Mouse (Mus musculus): ENCODE measurements around the gene Pitpnm3. TPM values are rescaled to one million over a fixed set of nuclear protein-coding genes. Genes with fewer than 3 reads are reported as not detected.
A peak's percentile ranks its signal among the peaks of the same experiment; 100 is the strongest.

The Pitpnm3 gene
- polyA plus RNA-seq, 1 experiment from 2014 or later: 0.89 TPM

GRCm38 (mm10) chr11:72065103-72065502, 70.5 kb downstream of the Pitpnm3 start:
- Histone ChIP-seq H3K9me3 (ENCODE audit: low read depth, low read length) (peaks cover 10% of the 10 kb centered on the region; the same call in 1 of the 2 replicates), H3K4me3 (ENCODE audit: low read depth, low read length) (no peak overlapping the region), H3K4me1 (ENCODE audit: insufficient read depth) (no peaks in the 10 kb centered on the region), H3K36me3 (ENCODE audit: insufficient read depth) (no peaks in the 10 kb centered on the region), H3K27me3 (ENCODE audit: insufficient read depth, low read length) (no peaks in the 10 kb centered on the region), H3K4me2 (no peak overlapping the region), H3K27ac (ENCODE audit: low read depth) (no peak overlapping the region), H3K9ac (no peak overlapping the region)
- 85% methylated on average over 8 of the region's 8 CpGs for WGBS
- TF ChIP-seq CTCF (IDR thresholded peaks at IDR 0.05; ENCODE audit: low read depth): no peak
- DNase-seq (no peak), ATAC-seq (ENCODE audit: insufficient read depth) (no peak)

DNA sequence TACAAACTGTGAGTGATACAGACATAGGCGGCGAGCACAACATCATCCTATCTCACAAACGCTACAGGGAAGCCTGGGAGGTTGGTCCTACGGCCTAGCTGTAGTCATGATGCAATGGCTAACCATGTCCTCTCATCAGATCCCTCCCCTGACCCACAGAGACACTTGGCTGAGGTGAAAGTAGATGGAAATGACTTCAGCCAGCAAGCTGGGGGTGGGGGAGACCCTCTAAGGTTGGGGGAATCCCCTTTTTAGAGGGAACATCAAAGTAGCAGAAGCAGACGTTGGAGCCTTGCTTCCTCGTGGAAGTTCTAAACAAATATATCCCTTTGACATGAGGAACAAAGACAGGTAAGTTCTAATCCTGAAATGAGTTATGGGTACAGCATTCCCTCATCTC, 71.2 kb downstream of the Pitpnm3 start:
- TF ChIP-seq CTCF (IDR thresholded peaks at IDR 0.05; ENCODE audit: low read depth): no peak
- H3K4me3 ChIP-seq (ENCODE audit: low read depth, low read length): no peak overlapping the region
- no peaks in the 10 kb centered on the region for H3K36me3 ChIP-seq (ENCODE audit: insufficient read depth)
- no peaks in the 10 kb centered on the region for H3K27me3 ChIP-seq (ENCODE audit: insufficient read depth, low read length)
- H3K4me1 ChIP-seq (ENCODE audit: insufficient read depth): no peaks in the 10 kb centered on the region
- DNase-seq: no peak
- no peak for ATAC-seq (ENCODE audit: insufficient read depth)
- peaks cover 10% of the 10 kb centered on the region; the same call in 1 of the 2 replicates for H3K9me3 ChIP-seq (ENCODE audit: low read depth, low read length)
- H3K27ac ChIP-seq (ENCODE audit: low read depth): no peak overlapping the region
- no peak overlapping the region for H3K9ac ChIP-seq
- no peak overlapping the region for H3K4me2 ChIP-seq
- WGBS: 79% methylated on average over 6 of the region's 6 CpGs

DNA sequence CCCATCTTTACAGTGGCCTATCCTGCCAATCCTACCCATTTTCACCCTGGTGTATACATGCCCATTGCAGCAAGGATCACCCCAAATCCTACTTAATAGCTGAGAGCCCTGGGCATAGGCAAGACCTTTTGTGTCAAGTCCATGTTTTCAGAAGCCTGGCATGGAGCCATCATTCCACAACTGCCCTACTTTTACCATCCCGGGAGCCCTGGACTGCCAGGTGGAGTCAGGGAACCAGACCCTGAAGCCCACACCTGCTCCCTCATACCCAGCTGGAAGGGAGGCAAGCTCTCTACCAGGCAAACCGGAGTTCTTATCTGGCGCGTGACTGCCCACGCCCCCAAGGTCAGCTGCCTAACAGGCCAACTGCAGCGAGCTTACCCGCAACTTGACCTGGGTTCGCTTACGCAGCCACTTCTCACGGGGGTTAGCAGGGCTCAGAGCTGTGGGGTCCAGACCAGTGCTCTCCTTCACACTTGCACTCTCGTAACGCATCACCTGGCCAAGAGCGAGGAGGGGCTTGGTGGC, 74.4 kb downstream of the Pitpnm3 start:
- Histone ChIP-seq H3K9me3 (ENCODE audit: low read depth, low read length) (peaks cover 10% of the 10 kb centered on the region; the same call in 1 of the 2 replicates), H3K4me1 (ENCODE audit: insufficient read depth) (no peaks in the 10 kb centered on the region), H3K36me3 (ENCODE audit: insufficient read depth) (no peaks in the 10 kb centered on the region), H3K4me3 (ENCODE audit: low read depth, low read length) (no peak overlapping the region), H3K9ac (no peak overlapping the region), H3K4me2 (no peak overlapping the region), H3K27me3 (ENCODE audit: insufficient read depth, low read length) (no peaks in the 10 kb centered on the region), H3K27ac (ENCODE audit: low read depth) (no peak overlapping the region)
- WGBS: 65% methylated on average over 13 of the region's 13 CpGs
- ATAC-seq (ENCODE audit: insufficient read depth) (no peak), DNase-seq (no peak)
- TF ChIP-seq CTCF (IDR thresholded peaks at IDR 0.05; ENCODE audit: low read depth): no peak

- no peaks in the 10 kb centered on the region for H3K27me3 ChIP-seq (ENCODE audit: insufficient read depth, low read length)
- H3K36me3 ChIP-seq (ENCODE audit: insufficient read depth): no peaks in the 10 kb centered on the region
- no peak overlapping the region for H3K4me2 ChIP-seq
- no peaks in the 10 kb centered on the region for H3K4me1 ChIP-seq (ENCODE audit: insufficient read depth)
- ATAC-seq (ENCODE audit: insufficient read depth): no peak
- H3K9ac ChIP-seq: no peak overlapping the region
- no peak overlapping the region for H3K27ac ChIP-seq (ENCODE audit: low read depth)
- no peak for DNase-seq
- no peak overlapping the region for H3K4me3 ChIP-seq (ENCODE audit: low read depth, low read length)
- no peak for TF ChIP-seq CTCF (IDR thresholded peaks at IDR 0.05; ENCODE audit: low read depth)
- H3K9me3 ChIP-seq (ENCODE audit: low read depth, low read length): peaks cover 10% of the 10 kb centered on the region; the same call in 1 of the 2 replicates
- WGBS: 68% methylated on average over 9 of the region's 9 CpGs
Observed at GRCm38 (mm10) chr11:72060416-72060815, 75.2 kb downstream of the Pitpnm3 start.

DNA sequence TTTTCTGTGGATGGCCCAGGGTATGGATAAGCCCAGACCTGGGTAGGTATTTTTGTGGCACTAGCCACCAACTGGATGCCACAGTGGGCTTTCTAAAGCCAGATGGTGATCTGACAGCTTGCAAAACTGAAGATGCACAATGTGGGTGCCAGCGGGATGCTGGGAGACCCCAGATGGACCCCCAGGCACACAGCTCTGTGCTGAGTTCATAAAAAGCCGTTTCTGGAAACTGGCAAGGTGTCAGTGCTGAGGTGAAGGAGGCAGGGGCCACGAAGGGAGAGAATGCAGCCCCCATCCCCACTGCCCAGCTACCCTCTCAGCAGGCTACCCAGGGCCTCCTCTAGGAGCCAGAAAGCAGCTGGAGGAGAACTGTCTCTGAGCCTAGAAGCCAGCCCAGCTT, 78.4 kb downstream of the Pitpnm3 start:
- no peak for TF ChIP-seq CTCF (IDR thresholded peaks at IDR 0.05; ENCODE audit: low read depth)
- no peaks in the 10 kb centered on the region for H3K27me3 ChIP-seq (ENCODE audit: insufficient read depth, low read length)

GRCm38 (mm10) chr11:72055176-72055575, 80.4 kb downstream of the Pitpnm3 start:
- Histone ChIP-seq H3K4me1 (ENCODE audit: insufficient read depth) (peaks cover 4% of the 10 kb centered on the region; the same call in 1 of the 2 replicates), H3K36me3 (ENCODE audit: insufficient read depth) (no peaks in the 10 kb centered on the region), H3K4me3 (ENCODE audit: low read depth, low read length) (no peak overlapping the region), H3K27me3 (ENCODE audit: insufficient read depth, low read length) (peaks cover 8% of the 10 kb centered on the region; the same call in 1 of the 2 replicates), H3K9ac (no peak overlapping the region), H3K9me3 (ENCODE audit: low read depth, low read length) (no peaks in the 10 kb centered on the region), H3K27ac (ENCODE audit: low read depth) (no peak overlapping the region), H3K4me2 (no peak overlapping the region)
- DNase-seq (peak; percentile 86), ATAC-seq (ENCODE audit: insufficient read depth) (no peak)
- WGBS: 5% methylated on average over 2 of the region's 2 CpGs
- no peak for TF ChIP-seq CTCF (IDR thresholded peaks at IDR 0.05; ENCODE audit: low read depth)

More for the DNA sequence above, 78.4 kb downstream of the Pitpnm3 start:
- ATAC-seq (ENCODE audit: insufficient read depth) (no peak), DNase-seq (no peak)
- H3K4me1 ChIP-seq (ENCODE audit: insufficient read depth): no peaks in the 10 kb centered on the region
- no peak overlapping the region for H3K9ac ChIP-seq
- H3K9me3 ChIP-seq (ENCODE audit: low read depth, low read length): no peaks in the 10 kb centered on the region
- 57% methylated on average over 3 of the region's 3 CpGs for WGBS
- no peak overlapping the region for H3K4me3 ChIP-seq (ENCODE audit: low read depth, low read length)
- H3K36me3 ChIP-seq (ENCODE audit: insufficient read depth): no peaks in the 10 kb centered on the region
- H3K27ac ChIP-seq (ENCODE audit: low read depth): no peak overlapping the region
- H3K4me2 ChIP-seq: no peak overlapping the region

GRCm38 (mm10) chr11:72052636-72053035, 82.9 kb downstream of the Pitpnm3 start:
- H3K27ac ChIP-seq (ENCODE audit: low read depth): no peak overlapping the region
- no peaks in the 10 kb centered on the region for H3K9me3 ChIP-seq (ENCODE audit: low read depth, low read length)
- no peak overlapping the region for H3K4me3 ChIP-seq (ENCODE audit: low read depth, low read length)
- peak; percentile 32; the same call in 1 of the 2 replicates for ATAC-seq (ENCODE audit: insufficient read depth)
- peaks cover 4% of the 10 kb centered on the region; the same call in 1 of the 2 replicates for H3K4me1 ChIP-seq (ENCODE audit: insufficient read depth)
- no peak overlapping the region for H3K9ac ChIP-seq
- 11% methylated on average over 5 of the region's 5 CpGs for WGBS
- H3K27me3 ChIP-seq (ENCODE audit: insufficient read depth, low read length): peaks cover 8% of the 10 kb centered on the region; the same call in 1 of the 2 replicates
- DNase-seq: peak; percentile 84
- TF ChIP-seq CTCF (IDR thresholded peaks at IDR 0.05; ENCODE audit: low read depth): peak; percentile 87
- H3K4me2 ChIP-seq: no peak overlapping the region
- 0 out of 2 replicates have a peak, but pooled peaks cover 8% of the 10 kb centered on the region for H3K36me3 ChIP-seq (ENCODE audit: insufficient read depth)

All from lung, embryonic 14.5 days (tissue).